Mouse (Mus musculus) neural tube, embryonic 13.5 days (tissue): ENCODE data around the gene Pde5a. TPM values are rescaled to one million over a fixed set of nuclear protein-coding genes. Genes with fewer than 3 reads are reported as not detected.
A peak's percentile ranks its signal among the peaks of the same experiment; 100 is the strongest.

Experiments
- ATAC-seq: fragments of 200-750 bp; cut with Nextera tagmentation; 2 replicates; pipeline ENCODE4 v1.8.0; 2017; ENCODE audit warnings: low read depth, mild to moderate bottlenecking, moderate TSS enrichment, moderate library complexity
- H3K27ac ChIP-seq: fragments of 300-500 bp; sonication (generic); replicated peaks from 2 replicates; pipeline ENCODE4 v1.5.1; 2015; ENCODE audit warnings: moderate library complexity, mild to moderate bottlenecking, inconsistent platforms
- H3K27me3 ChIP-seq: fragments of 300-500 bp; sonication (generic); 2 replicates; pipeline ENCODE4 v1.6.1; 2015; ENCODE audit warnings: mild to moderate bottlenecking, inconsistent platforms
- H3K36me3 ChIP-seq: fragments of 300-500 bp; sonication (generic); 2 replicates; pipeline ENCODE4 v1.6.1; 2015; ENCODE audit warnings: mild to moderate bottlenecking, inconsistent platforms
- H3K4me1 ChIP-seq: fragments of 300-500 bp; sonication (generic); replicated peaks from 2 replicates; pipeline ENCODE4 v1.6.1; 2015; ENCODE audit warnings: inconsistent platforms
- H3K4me2 ChIP-seq: fragments of 300-500 bp; sonication (generic); 2 replicates; pipeline ENCODE4 v1.6.1; 2015; ENCODE audit warnings: inconsistent platforms, mild to moderate bottlenecking, moderate library complexity
- H3K4me3 ChIP-seq: fragments of 300-500 bp; sonication (generic); 2 replicates; pipeline ENCODE4 v1.5.1; 2015; ENCODE audit warnings: mild to moderate bottlenecking, inconsistent platforms
- H3K9ac ChIP-seq: fragments of 300-500 bp; sonication (generic); 2 replicates; pipeline ENCODE4 v1.6.1; 2015; ENCODE audit warnings: moderate library complexity, mild to moderate bottlenecking, inconsistent platforms
- H3K9me3 ChIP-seq: fragments of 300-500 bp; sonication (generic); 2 replicates; pipeline ENCODE4 v1.6.1; 2016; ENCODE audit warnings: inconsistent platforms
- WGBS: fragments of 180-500 bp; shearing (Covaris S2); methylation state at CpG from one replicate; pipeline ENCODE4 v1.1.7; 2015; 5-methylcytosine and 5-hydroxymethylcytosine counted together
- polyA plus RNA-seq: library from polyadenylated mRNA; unstranded; fragments of >200 nt; fragmentation: Nextera tagmentation; extraction: Ambion mirVana; gene quantifications from 2 replicates; pipeline ENCODE4 v1.2.1, GENCODE M21; 2015

The Pde5a gene
- 1.7 and 2.2 TPM in 2 replicates for polyA plus RNA-seq

DNA sequence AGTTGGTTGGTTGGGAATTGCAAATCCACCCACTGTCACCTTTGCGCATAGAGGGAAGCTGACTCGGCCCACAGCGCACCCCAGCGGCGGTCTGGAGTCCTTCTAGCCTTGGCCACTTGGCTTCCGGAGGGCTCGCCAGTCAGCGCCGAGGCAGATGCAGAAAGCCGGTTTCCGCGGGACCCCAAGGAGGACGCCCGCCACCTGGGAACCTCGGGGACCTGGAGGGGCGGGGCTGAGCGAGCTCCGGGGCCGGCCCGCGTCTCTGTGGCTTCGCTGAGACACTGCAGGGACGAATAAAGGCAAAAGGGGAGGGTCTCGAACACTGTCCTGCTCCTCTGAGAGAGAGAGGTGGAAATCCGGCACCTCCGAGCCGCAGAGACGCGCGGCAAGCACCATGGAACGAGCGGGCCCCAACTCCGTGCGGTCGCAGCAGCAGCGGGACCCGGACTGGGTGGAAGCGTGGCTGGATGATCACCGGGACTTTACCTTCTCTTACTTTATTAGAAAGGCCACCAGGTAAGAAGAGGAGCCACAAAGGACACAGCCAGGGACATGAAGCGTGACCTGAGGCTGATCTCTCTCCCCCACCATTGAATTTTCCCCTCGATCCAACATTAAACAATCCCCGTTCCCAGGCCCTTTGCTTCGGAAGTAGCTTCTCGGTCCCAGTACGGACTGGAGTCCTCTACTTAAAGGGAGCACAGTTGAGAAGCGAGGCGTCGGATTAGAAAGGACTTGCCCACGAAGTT is at the start of gene Pde5a:
Pde5a (plus strand) TSS at position 96 of the 749 bp plus-strand sequence.
- Histone ChIP-seq H3K27me3 (no peaks in the 10 kb centered on the region), H3K27ac (peak within 1 kb of the TSS; percentile 82), H3K4me3 (peak within 1 kb of the TSS; percentile 67), H3K9ac (peak within 1 kb of the TSS; percentile 79), H3K9me3 (no peaks in the 10 kb centered on the region), H3K4me1 (peaks cover 15% of the 10 kb centered on the region), H3K4me2 (peak within 1 kb of the TSS; percentile 90), H3K36me3 (no peaks in the 10 kb centered on the region)
- WGBS: under 1% methylated on average over 49 of the region's 49 CpGs
- peak; percentile 71 for ATAC-seq

GRCm38 (mm10) chr3:122680851-122681250 is 47.9 kb upstream of the Pde5a start:
- Histone ChIP-seq H3K4me1 (no peaks in the 10 kb centered on the region), H3K27me3 (no peaks in the 10 kb centered on the region), H3K4me2 (no peak overlapping the region), H3K4me3 (no peak overlapping the region), H3K36me3 (no peaks in the 10 kb centered on the region), H3K9ac (no peak overlapping the region), H3K9me3 (peaks cover 4% of the 10 kb centered on the region), H3K27ac (no peak overlapping the region)
- WGBS: 93% methylated on average over 3 of the region's 3 CpGs
- no peak for ATAC-seq

DNA sequence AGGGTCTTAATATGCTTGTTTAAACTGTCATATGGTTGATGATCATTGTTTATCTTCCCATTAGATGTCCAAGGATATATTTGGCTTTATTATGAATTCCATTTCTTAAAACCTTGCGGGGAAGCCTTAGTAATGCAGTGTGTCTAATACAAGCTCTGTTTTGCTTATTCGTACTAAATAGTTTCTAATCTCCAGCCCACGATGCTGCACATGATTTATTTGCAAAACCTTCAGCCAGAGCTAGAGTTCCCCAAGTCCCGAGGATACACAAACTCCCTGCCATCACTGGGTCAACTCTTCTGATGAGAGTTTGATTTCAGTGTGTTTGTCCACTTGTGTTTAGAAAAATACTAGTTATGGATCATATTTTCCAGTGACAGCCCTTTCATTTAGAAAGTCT is 46.4 kb upstream of the Pde5a start:
- Histone ChIP-seq H3K27ac (no peak overlapping the region), H3K4me1 (no peaks in the 10 kb centered on the region), H3K4me2 (no peak overlapping the region), H3K27me3 (no peaks in the 10 kb centered on the region), H3K9ac (no peak overlapping the region), H3K36me3 (no peaks in the 10 kb centered on the region), H3K4me3 (no peak overlapping the region), H3K9me3 (peaks cover 4% of the 10 kb centered on the region)
- no peak for ATAC-seq
- WGBS: 79% methylated on average over 4 of the region's 4 CpGs

DNA sequence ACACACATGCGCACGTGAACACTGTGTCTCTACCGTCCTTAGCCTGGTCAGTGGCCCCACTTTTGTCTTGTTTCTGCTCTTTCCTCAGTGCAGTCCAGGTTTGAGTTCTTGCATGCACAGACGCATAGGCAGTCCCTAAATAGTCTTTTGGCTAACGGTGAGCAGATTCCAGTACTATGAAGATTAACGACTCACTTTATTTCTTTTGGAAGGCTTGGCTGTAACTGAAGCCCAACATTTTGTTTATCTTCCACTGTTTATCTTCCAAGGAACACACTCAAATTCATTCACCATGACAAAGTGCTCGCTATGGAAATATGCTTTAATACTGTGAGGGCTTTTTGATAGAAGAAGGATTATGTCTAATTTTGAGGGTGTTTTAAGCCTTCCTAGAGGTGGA is 43.9 kb upstream of the Pde5a start:
- Histone ChIP-seq H3K27me3 (no peaks in the 10 kb centered on the region), H3K4me1 (no peaks in the 10 kb centered on the region), H3K27ac (no peak overlapping the region), H3K9ac (no peak overlapping the region), H3K4me3 (no peak overlapping the region), H3K36me3 (no peaks in the 10 kb centered on the region), H3K4me2 (no peak overlapping the region), H3K9me3 (no peaks in the 10 kb centered on the region)
- WGBS: 78% methylated on average over 7 of the region's 7 CpGs
- no peak for ATAC-seq

DNA sequence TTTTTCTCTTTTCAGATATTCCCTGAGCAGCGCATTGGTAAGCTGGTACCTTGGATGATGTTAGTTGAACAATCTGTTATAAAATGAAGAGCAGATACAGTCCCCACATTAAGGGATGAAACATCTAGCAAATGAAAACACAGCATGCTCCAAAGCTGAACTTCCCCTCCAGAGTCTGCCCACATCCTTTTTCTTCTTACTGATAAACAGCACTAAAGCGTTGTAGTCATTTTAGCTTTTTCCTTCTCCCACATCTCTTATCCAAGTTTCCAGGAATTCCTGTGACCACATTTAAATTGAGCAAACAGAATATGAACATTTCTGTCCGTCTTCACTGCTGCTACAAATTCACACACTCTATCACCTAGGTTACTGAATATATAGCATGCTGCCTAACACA is 35.7 kb upstream of the Pde5a start:
- Histone ChIP-seq H3K4me3 (no peak overlapping the region), H3K4me1 (no peaks in the 10 kb centered on the region), H3K27ac (no peak overlapping the region), H3K36me3 (no peaks in the 10 kb centered on the region), H3K27me3 (no peaks in the 10 kb centered on the region), H3K9ac (no peak overlapping the region), H3K4me2 (no peak overlapping the region), H3K9me3 (no peaks in the 10 kb centered on the region)
- no peak for ATAC-seq
- WGBS: 89% methylated on average over 3 of the region's 3 CpGs

DNA sequence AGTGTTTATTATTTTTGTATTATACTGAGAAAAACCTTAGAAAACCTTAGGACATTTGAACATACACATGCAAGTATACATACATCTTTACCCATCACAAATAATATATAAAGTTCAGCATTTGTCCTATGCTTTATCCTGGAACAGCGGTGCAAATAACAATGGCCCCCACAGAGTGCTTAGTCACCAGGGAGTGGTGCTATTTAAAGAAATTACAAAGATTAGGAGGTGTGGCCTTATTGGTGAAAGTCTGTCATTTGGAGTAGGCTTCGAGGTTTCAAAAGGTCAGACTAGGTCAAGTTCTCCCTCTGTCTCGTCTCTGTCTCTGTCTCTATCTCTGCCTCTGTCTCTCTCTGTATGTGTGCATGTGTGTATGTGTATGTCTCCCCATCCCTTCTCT is 32.9 kb upstream of the Pde5a start:
- Histone ChIP-seq H3K27me3 (no peaks in the 10 kb centered on the region), H3K4me2 (no peak overlapping the region), H3K4me1 (no peaks in the 10 kb centered on the region), H3K9ac (no peak overlapping the region), H3K27ac (no peak overlapping the region), H3K4me3 (no peak overlapping the region), H3K9me3 (no peaks in the 10 kb centered on the region), H3K36me3 (no peaks in the 10 kb centered on the region)
- ATAC-seq: no peak
- 86% methylated on average over 3 of the region's 3 CpGs for WGBS

DNA sequence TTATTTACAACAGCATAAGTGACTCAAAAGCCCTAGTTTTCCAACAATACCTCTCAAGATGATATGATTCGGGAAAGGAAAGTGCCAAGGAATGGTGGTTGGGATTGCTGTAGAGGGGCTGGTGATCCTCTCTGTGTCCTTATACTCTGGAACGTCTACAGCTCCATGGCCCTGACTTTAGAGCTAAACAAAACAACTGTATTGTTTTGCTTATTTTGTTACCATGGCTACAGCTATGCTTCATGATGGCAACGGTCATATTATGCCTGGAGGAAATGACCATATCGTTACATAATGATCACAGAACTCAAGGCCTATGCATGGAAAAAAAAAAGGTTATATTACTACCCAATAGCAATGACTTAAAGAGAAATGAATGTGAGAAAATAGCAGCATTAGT is 32.1 kb upstream of the Pde5a start:
- no peak overlapping the region for H3K9ac ChIP-seq
- H3K4me2 ChIP-seq: no peak overlapping the region
- H3K9me3 ChIP-seq: no peaks in the 10 kb centered on the region
- no peaks in the 10 kb centered on the region for H3K4me1 ChIP-seq
- H3K27ac ChIP-seq: no peak overlapping the region
- no peaks in the 10 kb centered on the region for H3K36me3 ChIP-seq
- H3K4me3 ChIP-seq: no peak overlapping the region
- H3K27me3 ChIP-seq: no peaks in the 10 kb centered on the region
- no peak for ATAC-seq
- 69% methylated on average over 4 of the region's 4 CpGs for WGBS

- H3K27me3 ChIP-seq: no peaks in the 10 kb centered on the region
- WGBS: 14% methylated on average over 6 of the region's 6 CpGs
- no peaks in the 10 kb centered on the region for H3K4me1 ChIP-seq
- no peaks in the 10 kb centered on the region for H3K36me3 ChIP-seq
- no peak overlapping the region for H3K9ac ChIP-seq
- no peak overlapping the region for H3K27ac ChIP-seq
- no peak for ATAC-seq
- no peak overlapping the region for H3K4me2 ChIP-seq
- H3K9me3 ChIP-seq: no peaks in the 10 kb centered on the region
- H3K4me3 ChIP-seq: no peak overlapping the region
These were observed 24.5 kb upstream of the Pde5a start for GRCm38 (mm10) chr3:122704209-122704608.

- Histone ChIP-seq H3K9ac (no peak overlapping the region), H3K4me3 (no peak overlapping the region), H3K27ac (no peak overlapping the region), H3K36me3 (no peaks in the 10 kb centered on the region), H3K4me1 (no peaks in the 10 kb centered on the region), H3K9me3 (no peaks in the 10 kb centered on the region), H3K4me2 (no peak overlapping the region), H3K27me3 (no peaks in the 10 kb centered on the region)
- WGBS: 71% methylated on average over 7 of the region's 7 CpGs
- no peak for ATAC-seq
These were observed 23.5 kb upstream of the Pde5a start for GRCm38 (mm10) chr3:122705246-122705645.

- Histone ChIP-seq H3K4me2 (no peak overlapping the region), H3K27ac (no peak overlapping the region), H3K27me3 (no peaks in the 10 kb centered on the region), H3K9ac (no peak overlapping the region), H3K4me3 (no peak overlapping the region), H3K9me3 (no peaks in the 10 kb centered on the region), H3K4me1 (no peaks in the 10 kb centered on the region), H3K36me3 (no peaks in the 10 kb centered on the region)
- ATAC-seq: no peak
- WGBS: 82% methylated on average over 6 of the region's 6 CpGs
These were observed 20.3 kb upstream of the Pde5a start for GRCm38 (mm10) chr3:122708485-122708884.

DNA sequence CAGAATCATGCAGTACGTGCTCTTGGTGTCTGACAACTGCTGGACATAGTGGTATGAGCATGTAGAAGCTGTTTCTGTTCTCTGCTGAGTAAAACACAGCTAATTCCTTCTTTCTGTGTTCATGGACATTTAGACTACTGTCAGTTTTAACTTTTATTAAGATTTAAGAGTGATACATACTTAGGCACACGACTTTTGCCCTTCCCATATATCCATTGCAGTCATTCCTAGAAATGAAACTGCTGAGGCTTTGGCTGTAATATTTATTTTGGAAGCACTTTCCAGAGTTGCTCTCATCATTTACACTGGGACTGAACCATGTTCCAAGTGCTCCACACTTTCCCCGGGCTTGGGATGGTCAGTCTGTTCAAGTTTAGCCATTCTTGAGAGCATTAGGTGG is 18.6 kb upstream of the Pde5a start:
- Histone ChIP-seq H3K36me3 (no peaks in the 10 kb centered on the region), H3K4me3 (no peak overlapping the region), H3K27me3 (no peaks in the 10 kb centered on the region), H3K9ac (no peak overlapping the region), H3K27ac (no peak overlapping the region), H3K4me2 (no peak overlapping the region), H3K4me1 (no peaks in the 10 kb centered on the region), H3K9me3 (no peaks in the 10 kb centered on the region)
- no peak for ATAC-seq
- WGBS: 86% methylated on average over 3 of the region's 3 CpGs

- no peak overlapping the region for H3K4me3 ChIP-seq
- no peaks in the 10 kb centered on the region for H3K9me3 ChIP-seq
- H3K4me2 ChIP-seq: no peak overlapping the region
- H3K27ac ChIP-seq: no peak overlapping the region
- WGBS: 84% methylated on average over 2 of the region's 2 CpGs
- no peaks in the 10 kb centered on the region for H3K27me3 ChIP-seq
- H3K4me1 ChIP-seq: no peaks in the 10 kb centered on the region
- H3K9ac ChIP-seq: no peak overlapping the region
- no peak for ATAC-seq
- no peaks in the 10 kb centered on the region for H3K36me3 ChIP-seq
These were observed 10.1 kb upstream of the Pde5a start for GRCm38 (mm10) chr3:122718631-122719030.

DNA sequence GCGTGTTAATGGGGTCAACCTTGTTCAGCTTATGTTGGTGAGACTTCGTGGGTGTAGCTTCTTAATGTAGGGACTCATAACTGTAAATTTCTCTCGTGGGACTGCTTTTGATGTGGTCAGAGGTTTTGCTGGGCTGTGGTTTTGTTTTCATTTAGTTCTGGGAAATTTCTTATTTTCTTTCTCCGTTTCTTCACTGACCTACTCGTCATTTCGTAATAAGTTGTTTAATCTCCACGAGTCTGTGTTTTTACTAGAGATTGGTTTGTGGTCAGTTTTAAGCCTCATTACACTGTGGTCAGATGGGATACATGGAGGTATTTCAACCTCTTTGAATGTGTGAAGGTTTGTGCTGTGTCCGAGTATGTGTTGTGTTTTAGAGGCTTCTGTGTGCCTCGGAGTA is 7.2 kb upstream of the Pde5a start:
- H3K9me3 ChIP-seq: no peaks in the 10 kb centered on the region
- H3K4me3 ChIP-seq: no peak overlapping the region
- no peak overlapping the region for H3K9ac ChIP-seq
- no peak for ATAC-seq
- no peaks in the 10 kb centered on the region for H3K36me3 ChIP-seq
- H3K27me3 ChIP-seq: no peaks in the 10 kb centered on the region
- 85% methylated on average over 9 of the region's 9 CpGs for WGBS
- no peak overlapping the region for H3K27ac ChIP-seq
- no peak overlapping the region for H3K4me2 ChIP-seq
- no peaks in the 10 kb centered on the region for H3K4me1 ChIP-seq
